Mouse (Mus musculus) MEL (cell line): Measurements from ENCODE around the gene Pgc. TPM values are rescaled to one million over a fixed set of nuclear protein-coding genes. Genes with fewer than 3 reads are reported as not detected.

Experiments
- DNase-seq: peaks from one replicate; pipeline ENCODE4 v3.0.0; 2011; ENCODE audit warnings: low read depth, low spot score
- H3K27ac ChIP-seq: 2 replicates; pipeline ENCODE4 v1.5.1; 2012; ENCODE audit warnings: low read depth, mild to moderate bottlenecking, control low read depth, low read length, moderate library complexity; ENCODE audit not compliant: control insufficient read depth
- H3K27me3 ChIP-seq, 2 experiments: fragments of 150-350 bp in 1 of 2; sonication (generic) in 1 of 2; 2 replicates each; pipeline ENCODE4 v1.6.1; 2012; ENCODE audit warnings: low read length in 2 of 2, mild to moderate bottlenecking in 2 of 2, improper control_type of control experiment in 1 of 2, moderate library complexity in 1 of 2; ENCODE audit not compliant: insufficient read depth in 2 of 2, control insufficient read depth in 1 of 2
- H3K36me3 ChIP-seq, 2 experiments: 2 replicates each; pipeline ENCODE4 v1.6.1; 2012 to 2014; ENCODE audit warnings: low read length in 2 of 2, improper control_type of control experiment in 1 of 2, inconsistent platforms in 1 of 2, mild to moderate bottlenecking in 1 of 2; ENCODE audit not compliant: insufficient read depth in 2 of 2, control insufficient read depth in 1 of 2
- H3K4me1 ChIP-seq, 2 experiments: fragments of 150-350 bp in 1 of 2; sonication (generic) in 1 of 2; 2 replicates each; pipeline ENCODE4 v1.6.1; 2012; ENCODE audit warnings: low read length in 2 of 2, improper control_type of control experiment in 1 of 2, mild to moderate bottlenecking in 1 of 2; ENCODE audit not compliant: insufficient read depth in 2 of 2, control insufficient read depth in 1 of 2
- H3K4me3 ChIP-seq, 2 experiments: fragments of 150-350 bp in 1 of 2; sonication (generic) in 1 of 2; 2 replicates each; pipeline ENCODE4 v1.5.1; 2012; ENCODE audit warnings: low read depth in 2 of 2, low read length in 2 of 2, mild to moderate bottlenecking in 2 of 2, moderate library complexity in 2 of 2, control low read depth in 1 of 2, improper control_type of control experiment in 1 of 2; ENCODE audit not compliant: control insufficient read depth in 1 of 2, insufficient read depth in 1 of 2
- H3K79me2 ChIP-seq: 2 replicates; pipeline ENCODE4 v1.6.1; 2012; ENCODE audit warnings: mild to moderate bottlenecking, low read length, moderate library complexity; ENCODE audit not compliant: control insufficient read depth, poor library complexity, insufficient read depth
- H3K9ac ChIP-seq: 2 replicates; pipeline ENCODE4 v1.6.1; 2012; ENCODE audit warnings: low read depth, mild to moderate bottlenecking, control low read depth, low read length, moderate library complexity; ENCODE audit not compliant: control insufficient read depth, poor library complexity, severe bottlenecking
- H3K9me3 ChIP-seq: fragments of 150-350 bp; sonication (generic); replicated peaks from 2 replicates; pipeline ENCODE4 v1.6.1; 2012; ENCODE audit warnings: mild to moderate bottlenecking, low read length, improper control_type of control experiment, moderate library complexity; ENCODE audit not compliant: insufficient read depth
- BHLHE40 ChIP-seq: IDR thresholded peaks from 2 replicates; pipeline ENCODE4 v1.6.1; 2012; ENCODE audit warnings: low read depth, mild to moderate bottlenecking, inconsistent platforms, low read length, improper control_type of control experiment, borderline replicate concordance
- CHD1 ChIP-seq: IDR thresholded peaks from 2 replicates; pipeline ENCODE4 v1.6.1; 2012; ENCODE audit warnings: low read depth, mild to moderate bottlenecking, inconsistent platforms, low read length, improper control_type of control experiment
- CHD2 ChIP-seq: IDR thresholded peaks from 2 replicates; pipeline ENCODE4 v1.6.1; 2011; ENCODE audit warnings: low read length, improper control_type of control experiment
- ELF1 ChIP-seq: IDR thresholded peaks from 2 replicates; pipeline ENCODE4 v1.6.1; 2014; ENCODE audit warnings: low read depth, mild to moderate bottlenecking, inconsistent platforms, low read length, improper control_type of control experiment, moderate library complexity
- EP300 ChIP-seq, 2 experiments: IDR thresholded peaks; 2 replicates each; pipeline ENCODE4 v1.6.1; 2011; ENCODE audit warnings: improper control_type of control experiment in 2 of 2, low read length in 2 of 2, low read depth in 1 of 2, mild to moderate bottlenecking in 1 of 2
- ETS1 ChIP-seq: IDR thresholded peaks from 2 replicates; pipeline ENCODE4 v1.6.1; 2012; ENCODE audit warnings: low read depth, mild to moderate bottlenecking, inconsistent platforms, low read length, improper control_type of control experiment, moderate library complexity
- GABPA ChIP-seq: IDR thresholded peaks from 2 replicates; pipeline ENCODE4 v1.6.1; 2012; ENCODE audit warnings: low read depth, mild to moderate bottlenecking, inconsistent platforms, low read length, improper control_type of control experiment, moderate library complexity
- GATA1 ChIP-seq: IDR thresholded peaks from 2 replicates; pipeline ENCODE4 v1.6.1; 2011; ENCODE audit warnings: low read depth, low read length, improper control_type of control experiment
- JUND ChIP-seq: IDR thresholded peaks from 2 replicates; pipeline ENCODE4 v1.6.1; 2011; ENCODE audit warnings: low read depth, mild to moderate bottlenecking, improper control_type of control experiment, low read length
- KAT2A ChIP-seq: conservative IDR thresholded peaks from 2 replicates; pipeline ENCODE4 v1.6.1; 2012; ENCODE audit warnings: low read depth, low read length, improper control_type of control experiment, inconsistent platforms
- MAX ChIP-seq: IDR thresholded peaks from 2 replicates; pipeline ENCODE4 v1.6.1; 2011; ENCODE audit warnings: low read length, improper control_type of control experiment
- MAZ ChIP-seq: IDR thresholded peaks from 2 replicates; pipeline ENCODE4 v1.6.1; 2012; ENCODE audit warnings: low read depth, mild to moderate bottlenecking, inconsistent platforms, low read length, improper control_type of control experiment
- MEF2A ChIP-seq: IDR thresholded peaks from 2 replicates; pipeline ENCODE4 v1.6.1; 2014; ENCODE audit warnings: low read depth, mild to moderate bottlenecking, inconsistent platforms, low read length, improper control_type of control experiment; ENCODE audit not compliant: poor library complexity, insufficient replicate concordance, severe bottlenecking; ENCODE audit errors: extremely low read depth
- MXI1 ChIP-seq: IDR thresholded peaks from 2 replicates; pipeline ENCODE4 v1.6.1; 2011; ENCODE audit warnings: mild to moderate bottlenecking, low read depth, low read length, improper control_type of control experiment
- MYC ChIP-seq: IDR thresholded peaks from 2 replicates; pipeline ENCODE4 v1.6.1; 2011; ENCODE audit warnings: low read depth, mild to moderate bottlenecking, low read length, improper control_type of control experiment, moderate library complexity
- NELFE ChIP-seq: IDR thresholded peaks from 2 replicates; pipeline ENCODE4 v1.6.1; 2011; ENCODE audit warnings: low read depth, low read length, improper control_type of control experiment
- POLR2AphosphoS5 ChIP-seq: IDR thresholded peaks from 2 replicates; pipeline ENCODE4 v1.6.1; 2012; ENCODE audit warnings: low read depth, borderline replicate concordance, mild to moderate bottlenecking, inconsistent platforms, low read length, moderate library complexity, mixed read lengths
- RCOR1 ChIP-seq: IDR thresholded peaks from 2 replicates; pipeline ENCODE4 v1.6.1; 2012; ENCODE audit warnings: low read depth, mild to moderate bottlenecking, inconsistent platforms, low read length, improper control_type of control experiment
- SMC3 ChIP-seq: IDR thresholded peaks from 2 replicates; pipeline ENCODE4 v1.6.1; 2011; ENCODE audit warnings: low read depth, low read length, improper control_type of control experiment
- TAL1 ChIP-seq: IDR thresholded peaks from 2 replicates; pipeline ENCODE4 v1.6.1; 2012; ENCODE audit warnings: mild to moderate bottlenecking, inconsistent platforms, low read length, moderate library complexity, mixed read lengths
- TCF12 ChIP-seq: IDR thresholded peaks from 2 replicates; pipeline ENCODE4 v1.6.1; 2014; ENCODE audit warnings: low read depth, mild to moderate bottlenecking, inconsistent platforms, low read length, improper control_type of control experiment, moderate library complexity
- USF1 ChIP-seq: IDR thresholded peaks from 2 replicates; pipeline ENCODE4 v1.6.1; 2014; ENCODE audit warnings: low read depth, mild to moderate bottlenecking, inconsistent platforms, low read length, improper control_type of control experiment, moderate library complexity
- USF2 ChIP-seq, 2 experiments: IDR thresholded peaks; 2 replicates each; pipeline ENCODE4 v1.6.1; 2011 to 2012; ENCODE audit warnings: improper control_type of control experiment in 2 of 2, low read length in 2 of 2, borderline replicate concordance in 1 of 2, inconsistent platforms in 1 of 2, low read depth in 1 of 2, mild to moderate bottlenecking in 1 of 2; ENCODE audit not compliant: insufficient read depth in 1 of 2
- ZC3H11A ChIP-seq: IDR thresholded peaks from 2 replicates; pipeline ENCODE4 v1.6.1; 2012; ENCODE audit warnings: low read depth, mild to moderate bottlenecking, inconsistent platforms, low read length, improper control_type of control experiment
- ZMIZ1 ChIP-seq: IDR thresholded peaks from 2 replicates; pipeline ENCODE4 v1.6.1; 2012; ENCODE audit warnings: low read depth, mild to moderate bottlenecking, inconsistent platforms, low read length, improper control_type of control experiment, moderate library complexity
- ZNF384 ChIP-seq: IDR thresholded peaks from 2 replicates; pipeline ENCODE4 v1.6.1; 2012; ENCODE audit warnings: low read depth, mild to moderate bottlenecking, inconsistent platforms, low read length, improper control_type of control experiment
- polyA plus RNA-seq, 2 experiments: library from polyadenylated mRNA; stranded (reverse) in 1 of 2; unstranded in 1 of 2; fragments of >175 nt in 1 of 2; fragments of >200 nt in 1 of 2; gene quantifications; 2 replicates each; pipeline versions ENCODE4 v1.2.1 to v1.2.4; 2012; ENCODE audit warnings: low replicate concordance in 2 of 2, low read depth in 1 of 2; ENCODE audit not compliant: insufficient read length in 2 of 2, insufficient read depth in 1 of 2, missing spikeins in 1 of 2
- total RNA-seq: library from RNA; depleted of rRNA; stranded (reverse); fragments of 300-350 nt; gene quantifications from 2 replicates; pipeline ENCODE4 v1.2.3, GENCODE M21; 2012

Pgc gene
- total and polyA plus RNA-seq, 3 experiments = not detected

DNA sequence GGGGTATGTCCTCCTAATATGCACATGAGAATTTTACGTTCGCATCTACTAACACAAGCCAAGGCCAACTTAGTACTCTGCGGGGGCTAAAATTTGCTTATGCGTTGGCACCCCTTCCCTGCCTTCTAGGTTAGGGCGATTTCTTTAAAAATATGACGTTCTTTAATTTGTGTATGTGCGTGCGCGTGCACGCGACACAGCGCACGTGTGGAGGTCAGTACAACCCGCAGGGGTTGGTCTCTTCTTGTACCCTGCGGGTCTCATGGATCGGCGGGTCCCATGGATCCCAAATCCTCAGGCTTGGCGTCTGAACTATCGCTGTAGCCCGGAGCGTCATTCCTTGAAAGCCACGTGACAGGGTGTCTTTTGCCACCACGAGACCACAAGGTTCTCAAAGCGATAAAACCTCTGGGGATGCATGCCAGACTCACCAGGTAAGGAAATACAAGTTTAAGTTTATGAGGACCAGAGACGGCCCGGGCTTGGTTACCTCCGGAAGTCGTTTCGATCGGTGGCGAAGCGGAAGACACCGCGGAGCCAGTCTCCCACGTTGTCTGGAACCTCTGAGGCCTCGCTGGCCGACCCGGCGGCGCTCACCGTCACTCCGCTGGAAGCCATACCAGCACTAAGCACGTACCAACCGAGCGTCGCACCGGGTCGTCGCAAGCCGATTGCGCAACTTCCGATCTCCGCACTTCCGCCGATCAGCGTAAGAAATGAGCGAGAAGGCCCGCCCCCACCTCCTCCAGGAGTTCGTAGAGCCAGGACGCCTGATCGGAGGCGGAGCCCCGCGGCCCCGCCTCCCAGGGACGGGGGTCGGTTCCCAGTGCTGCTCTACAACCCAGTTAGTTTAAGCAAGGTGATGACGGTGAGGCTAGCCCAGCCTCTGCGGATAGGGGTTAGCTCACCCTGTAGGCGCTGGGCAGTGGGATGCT lies 39.0 kb upstream of the Pgc start (continued):
- no peak for TF ChIP-seq GATA1
- TF ChIP-seq GABPA = no peak
- 0 out of 4 replicates have a peak, but pooled peaks of 1 of the 2 experiments have one; percentile 27 for TF ChIP-seq USF2 (IDR thresholded peaks at IDR 0.05; ENCODE audit: borderline replicate concordance in 1 of 2, insufficient read depth in 1 of 2, low read depth in 1 of 2, low read length in 2 of 2)
- peak; percentile 64 for TF ChIP-seq MYC
- peak; percentile 87; the same call in 1 of the 2 replicates for TF ChIP-seq ZMIZ1
- peak; percentile 87 for TF ChIP-seq USF1
- TF ChIP-seq ZC3H11A = peak; percentile 29; the same call in 1 of the 2 replicates
- peak; percentile 80 for TF ChIP-seq ELF1
- peak; percentile 76 for TF ChIP-seq KAT2A
- no peak; the same call in 1 of the 2 replicates for TF ChIP-seq JUND
- peak; percentile 44; the same call in 1 of the 2 replicates for TF ChIP-seq ETS1
- TF ChIP-seq SMC3 = no peak
- peak; percentile 86 for TF ChIP-seq MAZ
- TF ChIP-seq CHD2 = no peak
- peak; percentile 96 for TF ChIP-seq NELFE
- TF ChIP-seq POLR2AphosphoS5 = peak; percentile 82; the same call in 1 of the 2 replicates
- TF ChIP-seq BHLHE40 = no peak
- TF ChIP-seq TAL1 = no peak
- no peak for TF ChIP-seq CHD1
- peak; percentile 92 for TF ChIP-seq MAX
- peak; percentile 68; the same call in 1 of the 2 replicates for TF ChIP-seq TCF12
- no peak for TF ChIP-seq RCOR1

DNA sequence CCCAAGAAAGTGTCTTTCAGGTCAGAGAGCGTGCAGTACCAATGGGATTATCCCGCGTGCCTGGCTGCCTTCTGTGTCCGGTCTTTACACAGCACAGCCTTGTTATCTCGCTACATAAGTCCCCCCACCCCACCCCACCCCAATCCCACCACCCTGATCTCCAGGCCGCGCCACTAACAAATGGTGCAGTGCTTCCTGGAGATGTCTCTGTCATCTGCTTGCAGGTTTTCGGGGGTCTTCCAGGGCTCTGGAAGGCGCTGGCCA lies 38.4 kb upstream of the Pgc start, which contains the start of gene Tomm6:
Gene Tomm6 (minus strand): TSS at position 43 of the 264 bp plus-strand sequence.
- no peaks in the 10 kb centered on the region for H3K27me3 ChIP-seq
- H3K4me1 ChIP-seq = peaks cover 0 to 5% of the 10 kb centered on the region in 2 experiments; a peak in 1 of 4 replicates
- peak within 1 kb of the TSS; percentile 88 for H3K9ac ChIP-seq
- H3K79me2 ChIP-seq = peaks cover 15% of the 10 kb centered on the region
- peak within 1 kb of the TSS; percentile 81 for H3K27ac ChIP-seq
- H3K9me3 ChIP-seq = no peaks in the 10 kb centered on the region
- no peak for DNase-seq
- H3K4me3 ChIP-seq = peak within 1 kb of the TSS; percentile 88 to 89
- no peak for TF ChIP-seq MAZ
- no peak for TF ChIP-seq MXI1
- TF ChIP-seq EP300 (IDR thresholded peaks at IDR 0.05; ENCODE audit: low read depth in 1 of 2, low read length in 2 of 2) = 0 out of 4 replicates have a peak, but pooled peaks of 1 of the 2 experiments have one; percentile 1
- no peak for TF ChIP-seq MEF2A
- TF ChIP-seq MAX = no peak
- no peak for TF ChIP-seq ZNF384
- H3K36me3 ChIP-seq = peaks cover 4% of the 10 kb centered on the region in 2 experiments
